Mouse (Mus musculus) neural tube, embryonic 12.5 days (tissue): ENCODE results near the gene Slc7a5. TPM values are rescaled to one million over a fixed set of nuclear protein-coding genes. Genes with fewer than 3 reads are reported as not detected.

Experiments used
- ATAC-seq: fragments of 200-750 bp; cut with Nextera tagmentation; 2 replicates; pipeline ENCODE4 v1.8.0; 2017; ENCODE audit warnings: low read depth, mild to moderate bottlenecking, moderate TSS enrichment, moderate library complexity; ENCODE audit not compliant: low FRiP score
- H3K27ac ChIP-seq: fragments of 300-500 bp; sonication (generic); 2 replicates; pipeline ENCODE4 v1.5.1; 2016
- H3K27me3 ChIP-seq: fragments of 300-500 bp; sonication (generic); replicated peaks from 2 replicates; pipeline ENCODE4 v1.6.1; 2016; ENCODE audit warnings: mild to moderate bottlenecking
- H3K36me3 ChIP-seq: fragments of 300-500 bp; sonication (generic); 2 replicates; pipeline ENCODE4 v1.6.1; 2016; ENCODE audit warnings: mild to moderate bottlenecking
- H3K4me1 ChIP-seq: fragments of 300-500 bp; sonication (generic); 2 replicates; pipeline ENCODE4 v1.6.1; 2016
- H3K4me2 ChIP-seq: fragments of 300-500 bp; sonication (generic); replicated peaks from 2 replicates; pipeline ENCODE4 v1.6.1; 2016; ENCODE audit warnings: mild to moderate bottlenecking
- H3K4me3 ChIP-seq: fragments of 300-500 bp; sonication (generic); 2 replicates; pipeline ENCODE4 v1.5.1; 2016
- H3K9ac ChIP-seq: fragments of 300-500 bp; sonication (generic); 2 replicates; pipeline ENCODE4 v1.6.1; 2016; ENCODE audit warnings: mild to moderate bottlenecking
- H3K9me3 ChIP-seq: fragments of 300-500 bp; sonication (generic); 2 replicates; pipeline ENCODE4 v1.6.1; 2016; ENCODE audit warnings: mild to moderate bottlenecking
- WGBS: fragments of 180-500 bp; shearing (Covaris S2); methylation state at CpG from one replicate; pipeline ENCODE4 v1.1.7; 2016; 5-methylcytosine and 5-hydroxymethylcytosine counted together
- polyA plus RNA-seq: library from polyadenylated mRNA; unstranded; fragments of >200 nt; fragmentation: Nextera tagmentation; extraction: Ambion mirVana; gene quantifications from 2 replicates; pipeline ENCODE4 v1.2.1, GENCODE M21; 2016

Slc7a5 gene
- polyA plus RNA-seq, 1 experiment from 2014 or later = 40.8 TPM

DNA sequence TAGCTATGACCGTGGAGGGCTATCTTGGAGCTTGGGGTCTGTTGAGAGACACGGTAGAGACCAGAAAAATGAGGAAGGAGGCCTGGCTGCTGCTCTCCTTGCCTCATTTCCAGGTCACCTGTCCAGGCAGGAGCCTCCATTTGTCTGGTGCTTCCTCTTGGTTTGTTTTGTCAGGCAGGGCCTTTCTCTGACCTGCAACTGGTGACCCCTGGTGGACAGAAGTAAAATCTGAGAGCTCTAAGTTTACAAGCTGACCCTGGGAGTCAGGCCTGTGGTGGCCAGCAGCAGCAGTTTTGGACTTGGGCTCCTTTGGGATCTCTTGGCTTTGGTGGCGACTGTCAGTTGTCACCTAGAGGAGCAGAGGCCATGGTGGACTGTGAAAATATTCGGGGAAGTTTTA, 27.0 kb upstream of the Slc7a5 start:
- Histone ChIP-seq H3K27ac (no peak overlapping the region), H3K4me3 (no peak overlapping the region), H3K9ac (no peak overlapping the region), H3K27me3 (no peaks in the 10 kb centered on the region), H3K4me1 (peaks cover 12% of the 10 kb centered on the region), H3K36me3 (no peaks in the 10 kb centered on the region), H3K4me2 (no peak overlapping the region), H3K9me3 (no peaks in the 10 kb centered on the region)
- no peak for ATAC-seq
- WGBS = 40% methylated on average over 4 of the region's 4 CpGs

DNA sequence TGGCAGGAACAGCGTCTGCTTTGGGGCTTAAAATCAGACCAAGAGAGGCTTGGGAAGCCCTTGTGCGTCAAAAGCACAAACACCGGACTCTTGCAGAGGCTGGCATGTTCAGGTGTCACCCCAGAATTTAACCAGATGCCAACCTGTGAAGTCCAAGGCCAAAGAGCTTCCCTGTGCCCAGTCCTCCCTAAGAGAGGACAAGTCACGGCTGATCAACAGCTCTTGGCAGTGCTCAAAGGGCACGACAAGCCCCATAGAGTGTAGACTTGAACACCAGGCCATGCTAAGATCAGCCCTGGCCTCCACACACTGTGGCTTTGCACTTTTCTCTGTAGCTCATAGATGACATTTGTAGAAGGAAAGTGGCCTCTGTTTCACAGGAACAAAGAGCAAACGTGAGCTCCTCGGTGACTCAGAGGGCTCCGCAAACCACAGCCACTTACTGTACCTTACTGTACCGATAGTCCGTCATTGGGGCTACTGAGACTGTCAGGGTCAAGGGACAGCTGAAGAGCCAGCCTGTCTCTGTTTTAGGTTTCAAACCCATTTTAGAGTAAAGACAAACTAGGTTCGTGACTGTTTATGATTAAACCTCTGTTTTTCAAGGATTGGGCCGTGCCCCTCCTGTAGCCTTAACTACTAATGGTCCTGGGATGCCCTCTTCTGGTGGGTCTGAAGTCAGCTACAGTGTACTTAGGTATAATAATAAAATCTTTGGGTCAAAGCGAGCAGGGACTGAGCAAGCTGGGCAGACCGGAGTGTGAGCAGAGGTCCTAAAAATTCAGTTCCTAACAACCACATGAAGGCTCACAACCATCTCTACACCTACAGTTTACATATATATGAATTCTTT, 25.4 kb upstream of the Slc7a5 start:
- no peaks in the 10 kb centered on the region for H3K9me3 ChIP-seq
- no peak for ATAC-seq
- WGBS = 87% methylated on average over 14 of the region's 14 CpGs
- no peak overlapping the region for H3K4me2 ChIP-seq
- H3K4me3 ChIP-seq = no peak overlapping the region
- no peak overlapping the region for H3K27ac ChIP-seq
- H3K27me3 ChIP-seq = no peaks in the 10 kb centered on the region
- peaks cover 12% of the 10 kb centered on the region for H3K4me1 ChIP-seq
- no peaks in the 10 kb centered on the region for H3K36me3 ChIP-seq
- no peak overlapping the region for H3K9ac ChIP-seq

DNA sequence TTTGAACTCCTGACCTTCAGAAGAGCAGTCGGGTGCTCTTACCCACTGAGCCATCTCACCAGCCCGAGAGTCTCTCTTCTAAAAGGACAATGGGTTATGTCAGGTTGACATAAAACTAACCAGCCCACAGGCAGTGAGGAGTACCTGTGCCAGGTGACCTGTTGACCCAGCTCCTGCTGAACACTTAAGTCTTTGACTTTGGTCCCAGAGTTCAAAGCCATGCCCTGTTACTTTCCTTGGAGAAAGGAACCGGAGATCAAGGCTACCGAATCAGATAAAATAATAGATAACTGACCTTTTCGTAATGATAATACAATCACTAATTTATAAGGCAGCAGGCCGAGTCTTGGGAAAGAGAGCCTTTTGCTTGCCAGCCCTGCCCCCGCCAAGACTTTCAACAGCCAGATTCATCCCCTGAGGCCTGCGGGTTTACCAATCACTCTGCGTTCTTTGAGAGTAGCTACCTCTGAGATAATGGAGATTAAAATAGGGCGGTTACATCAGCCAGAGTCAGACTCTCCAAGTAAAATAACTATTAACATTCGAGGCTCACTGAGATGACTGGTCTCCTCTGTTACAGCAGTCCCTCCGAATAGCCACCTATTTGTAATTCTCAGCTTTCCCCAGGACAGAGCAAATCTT, 24.7 kb upstream of the Slc7a5 start:
- ATAC-seq = no peak
- H3K9me3 ChIP-seq = no peaks in the 10 kb centered on the region
- no peak overlapping the region for H3K4me2 ChIP-seq
- H3K4me3 ChIP-seq = no peak overlapping the region
- H3K27ac ChIP-seq = no peak overlapping the region
- H3K9ac ChIP-seq = no peak overlapping the region
- H3K36me3 ChIP-seq = no peaks in the 10 kb centered on the region
- peaks cover 12% of the 10 kb centered on the region for H3K4me1 ChIP-seq
- no peaks in the 10 kb centered on the region for H3K27me3 ChIP-seq
- 75% methylated on average over 12 of the region's 12 CpGs for WGBS

DNA sequence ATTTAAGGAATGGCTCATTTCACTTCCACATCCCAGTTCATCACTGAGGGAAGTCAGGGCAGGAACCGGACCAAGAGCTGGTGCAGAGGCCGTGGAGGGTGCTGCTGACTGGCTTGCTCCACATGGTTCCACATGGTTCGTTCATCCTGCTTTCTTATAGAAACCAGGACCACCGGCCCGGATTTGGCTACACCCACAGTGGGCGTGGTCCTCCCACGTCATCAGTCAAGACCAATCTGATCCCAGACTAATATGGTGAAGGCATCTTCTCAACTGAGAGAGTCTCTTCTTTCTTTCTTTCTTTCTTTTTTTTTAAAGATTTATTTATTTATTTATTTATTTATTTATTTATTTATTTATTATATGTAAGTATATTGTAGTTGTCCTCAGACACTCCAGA, 24.1 kb upstream of the Slc7a5 start:
- no peak overlapping the region for H3K27ac ChIP-seq
- no peaks in the 10 kb centered on the region for H3K27me3 ChIP-seq
- 84% methylated on average over 7 of the region's 7 CpGs for WGBS
- no peak overlapping the region for H3K4me2 ChIP-seq
- no peaks in the 10 kb centered on the region for H3K36me3 ChIP-seq
- no peak overlapping the region for H3K9ac ChIP-seq
- no peak for ATAC-seq
- H3K9me3 ChIP-seq = no peaks in the 10 kb centered on the region
- H3K4me3 ChIP-seq = no peak overlapping the region
- H3K4me1 ChIP-seq = peaks cover 12% of the 10 kb centered on the region

DNA sequence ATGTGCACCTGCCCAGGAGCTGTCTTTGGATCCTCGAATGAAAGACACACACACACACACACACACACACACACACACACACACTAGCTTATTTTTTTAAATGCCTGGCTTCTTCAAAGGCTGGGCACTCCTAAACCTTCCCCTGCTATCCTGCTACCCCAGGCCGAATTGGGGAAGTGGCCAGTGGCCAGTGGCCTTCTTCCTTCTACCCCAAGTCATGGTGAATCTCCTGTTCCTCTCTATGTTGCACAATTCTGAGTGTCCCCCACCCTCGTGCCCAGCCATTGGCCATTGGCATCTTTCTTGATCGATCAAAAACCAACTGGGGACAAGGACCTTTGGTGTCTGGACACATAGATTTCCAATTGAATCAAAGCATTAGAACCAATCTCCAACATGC, 22.6 kb upstream of the Slc7a5 start:
- no peak overlapping the region for H3K4me3 ChIP-seq
- no peak overlapping the region for H3K27ac ChIP-seq
- H3K4me2 ChIP-seq = no peak overlapping the region
- no peak for ATAC-seq
- no peak overlapping the region for H3K9ac ChIP-seq
- WGBS = 78% methylated on average over 4 of the region's 4 CpGs
- no peaks in the 10 kb centered on the region for H3K27me3 ChIP-seq
- no peaks in the 10 kb centered on the region for H3K9me3 ChIP-seq
- H3K36me3 ChIP-seq = no peaks in the 10 kb centered on the region
- H3K4me1 ChIP-seq = peaks cover 8% of the 10 kb centered on the region

DNA sequence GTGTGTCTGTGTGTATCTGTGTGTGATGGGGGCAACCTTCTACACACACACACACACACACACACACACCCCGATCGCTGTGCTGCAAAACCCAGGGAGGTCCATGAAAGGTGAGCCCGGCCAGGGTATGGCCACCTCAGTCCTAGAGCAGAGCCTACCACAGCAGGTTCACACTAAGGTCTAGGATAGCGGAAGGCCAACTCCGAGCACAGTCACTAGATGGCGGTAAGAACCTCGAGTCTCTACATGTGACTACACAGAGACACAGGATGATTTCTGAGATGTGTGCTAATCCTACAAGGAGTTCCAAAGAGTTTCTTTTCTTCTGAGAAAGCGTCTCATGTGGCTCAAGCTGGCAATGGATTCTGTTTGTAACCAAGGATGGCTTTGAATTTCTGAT, 19.8 kb upstream of the Slc7a5 start:
- Histone ChIP-seq H3K36me3 (no peaks in the 10 kb centered on the region), H3K9me3 (no peaks in the 10 kb centered on the region), H3K9ac (no peak overlapping the region), H3K27me3 (no peaks in the 10 kb centered on the region), H3K4me2 (no peak overlapping the region), H3K4me3 (no peak overlapping the region), H3K27ac (no peak overlapping the region), H3K4me1 (no peaks in the 10 kb centered on the region)
- 0 out of 2 replicates have a peak, but pooled peaks have one; percentile 21 for ATAC-seq
- 52% methylated on average over 8 of the region's 8 CpGs for WGBS

DNA sequence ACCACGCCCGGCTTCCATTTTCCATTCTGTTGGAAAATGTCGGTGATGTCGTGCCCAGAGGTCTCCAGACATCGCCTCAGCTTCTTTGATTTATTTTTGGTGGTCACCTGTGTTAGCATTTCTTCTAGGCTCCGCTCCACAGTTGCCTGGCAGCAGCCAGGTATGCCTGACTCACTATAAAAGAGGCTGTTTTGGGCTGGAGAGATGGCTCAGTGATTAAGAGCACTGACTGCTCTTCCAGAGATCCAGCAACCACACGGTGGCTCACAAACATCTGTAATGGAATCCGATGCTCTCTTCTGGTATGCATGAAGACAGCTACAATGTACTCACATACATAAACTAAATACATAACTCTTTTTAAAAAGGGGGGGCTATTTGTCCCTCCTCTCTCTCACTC, 18.8 kb upstream of the Slc7a5 start:
- no peak overlapping the region for H3K4me3 ChIP-seq
- H3K4me2 ChIP-seq = no peak overlapping the region
- no peaks in the 10 kb centered on the region for H3K27me3 ChIP-seq
- H3K27ac ChIP-seq = no peak overlapping the region
- 68% methylated on average over 8 of the region's 8 CpGs for WGBS
- H3K36me3 ChIP-seq = no peaks in the 10 kb centered on the region
- no peak overlapping the region for H3K9ac ChIP-seq
- H3K9me3 ChIP-seq = no peaks in the 10 kb centered on the region
- H3K4me1 ChIP-seq = 0 out of 2 replicates have a peak, but pooled peaks cover under 1% of the 10 kb centered on the region
- ATAC-seq = no peak

DNA sequence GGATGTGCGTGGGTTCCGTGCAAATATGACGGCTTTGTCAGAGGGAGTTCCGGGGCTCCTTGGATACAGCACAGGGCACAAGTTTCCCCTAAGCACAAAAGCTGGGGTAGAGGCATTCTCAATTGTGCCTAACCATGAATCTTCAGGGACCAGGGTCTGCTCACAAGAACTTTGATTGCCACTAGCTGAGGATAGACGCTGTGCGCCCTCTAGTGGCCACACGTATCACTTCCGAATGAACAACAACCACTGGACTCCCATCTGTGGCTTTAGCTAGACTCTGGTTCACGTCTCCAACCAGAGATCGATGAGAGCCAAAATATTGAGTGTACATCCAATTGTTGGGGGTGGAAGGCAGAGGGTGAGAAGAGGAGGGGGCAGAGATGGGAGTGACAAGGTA, 18.1 kb upstream of the Slc7a5 start:
- no peak overlapping the region for H3K4me2 ChIP-seq
- 0 out of 2 replicates have a peak, but pooled peaks cover 6% of the 10 kb centered on the region for H3K4me1 ChIP-seq
- WGBS = 32% methylated on average over 10 of the region's 10 CpGs
- H3K36me3 ChIP-seq = no peaks in the 10 kb centered on the region
- no peak overlapping the region for H3K4me3 ChIP-seq
- no peak overlapping the region for H3K9ac ChIP-seq
- no peak overlapping the region for H3K27ac ChIP-seq
- no peaks in the 10 kb centered on the region for H3K27me3 ChIP-seq
- no peaks in the 10 kb centered on the region for H3K9me3 ChIP-seq
- ATAC-seq = no peak

DNA sequence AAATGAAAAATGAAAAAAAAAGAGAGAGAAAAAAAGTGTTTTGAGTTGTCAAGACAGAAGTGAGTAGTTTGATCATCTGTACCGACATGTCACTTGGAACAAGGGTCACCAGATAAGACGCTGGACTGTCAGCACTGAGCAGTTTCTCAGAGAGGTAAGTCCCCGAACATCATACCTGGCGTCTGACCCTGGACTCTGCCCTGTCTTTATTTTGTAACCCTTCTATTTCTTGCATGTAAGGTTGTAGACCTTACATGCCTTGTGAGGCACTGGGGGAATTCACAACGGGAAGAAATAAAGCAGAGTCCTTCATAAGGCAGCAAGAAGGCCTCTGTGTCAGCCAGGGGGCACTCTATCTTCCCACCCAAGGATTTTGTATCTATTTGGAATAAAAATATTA, 17.2 kb upstream of the Slc7a5 start:
- Histone ChIP-seq H3K4me2 (no peak overlapping the region), H3K27me3 (no peaks in the 10 kb centered on the region), H3K4me1 (peaks cover 11% of the 10 kb centered on the region), H3K27ac (no peak overlapping the region), H3K9me3 (no peaks in the 10 kb centered on the region), H3K36me3 (no peaks in the 10 kb centered on the region), H3K4me3 (no peak overlapping the region), H3K9ac (no peak overlapping the region)
- no peak for ATAC-seq
- WGBS = 87% methylated on average over 5 of the region's 5 CpGs

DNA sequence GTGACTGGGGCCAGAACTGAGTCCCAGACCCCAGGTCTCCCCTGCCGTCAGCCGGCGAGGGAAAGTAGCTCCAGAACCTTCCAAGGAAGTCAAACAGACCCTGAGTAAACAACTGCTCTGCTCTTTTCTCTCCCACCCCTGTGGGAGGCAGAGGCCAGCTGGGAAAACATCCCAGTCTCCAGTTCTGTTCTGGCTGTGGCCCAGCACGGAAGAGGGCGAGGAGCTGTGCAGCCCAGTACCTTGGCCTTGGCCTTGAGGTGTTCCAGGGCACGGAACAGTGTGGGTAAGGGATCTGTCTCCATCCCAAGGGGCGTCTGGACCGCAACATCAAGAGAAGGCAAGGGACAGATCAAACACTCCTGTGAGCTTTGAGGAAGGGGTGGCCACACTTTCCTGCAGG, 14.6 kb upstream of the Slc7a5 start:
- Histone ChIP-seq H3K4me1 (peaks cover 15% of the 10 kb centered on the region), H3K27ac (no peak overlapping the region), H3K4me2 (no peak overlapping the region), H3K27me3 (no peaks in the 10 kb centered on the region), H3K9me3 (no peaks in the 10 kb centered on the region), H3K9ac (no peak overlapping the region), H3K36me3 (no peaks in the 10 kb centered on the region), H3K4me3 (no peak overlapping the region)
- WGBS = 72% methylated on average over 8 of the region's 8 CpGs
- no peak for ATAC-seq

DNA sequence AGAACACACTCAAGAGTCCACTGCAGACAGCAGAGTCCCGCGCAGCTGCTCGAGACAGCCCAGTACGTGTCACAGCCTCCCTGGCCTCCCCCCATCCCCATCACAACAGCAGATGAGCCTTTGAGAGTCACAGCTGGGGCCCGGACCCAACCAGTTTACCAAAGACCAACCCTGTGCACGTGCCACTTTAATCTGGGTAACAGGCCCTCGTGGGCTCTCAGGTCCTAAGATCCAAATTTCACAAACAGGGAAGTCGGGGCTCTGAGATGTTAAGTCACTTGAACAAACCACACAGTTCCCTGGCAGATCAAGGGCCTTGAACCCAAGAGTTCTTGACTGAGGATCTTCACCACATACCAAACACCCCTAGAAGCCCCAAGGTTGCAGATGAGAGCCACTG, 14.1 kb upstream of the Slc7a5 start:
- no peak overlapping the region for H3K4me3 ChIP-seq
- ATAC-seq = no peak
- H3K9ac ChIP-seq = no peak overlapping the region
- no peaks in the 10 kb centered on the region for H3K36me3 ChIP-seq
- no peak overlapping the region for H3K27ac ChIP-seq
- H3K4me1 ChIP-seq = peaks cover 15% of the 10 kb centered on the region
- no peaks in the 10 kb centered on the region for H3K9me3 ChIP-seq
- H3K4me2 ChIP-seq = no peak overlapping the region
- whole genome bisulfite sequencing = 73% methylated on average over 8 of the region's 8 CpGs
- H3K27me3 ChIP-seq = no peaks in the 10 kb centered on the region

DNA sequence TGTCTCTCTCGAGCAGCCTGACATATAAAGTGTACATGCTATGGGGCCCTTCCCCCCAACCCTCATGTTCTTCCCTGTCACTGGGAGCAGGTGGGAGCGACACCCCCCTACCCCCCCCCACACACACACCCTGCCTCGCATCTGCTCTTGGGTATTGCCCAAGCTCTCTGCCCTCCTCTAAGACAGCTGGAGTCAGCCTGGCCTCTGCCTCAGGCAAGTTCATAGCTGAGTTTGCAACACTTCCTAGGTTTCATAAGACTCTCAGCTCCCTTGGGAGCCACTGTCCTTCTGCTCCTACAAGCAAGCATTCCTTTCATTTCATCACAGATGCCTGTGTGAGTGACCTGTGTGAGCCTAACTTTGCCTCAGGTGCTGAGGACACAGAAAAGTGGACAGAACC, 12.2 kb upstream of the Slc7a5 start:
- 44% methylated on average over 3 of the region's 3 CpGs for WGBS
- 0 out of 2 replicates have a peak, but pooled peaks have one; percentile 29 for ATAC-seq
- H3K27ac ChIP-seq = no peak overlapping the region

DNA sequence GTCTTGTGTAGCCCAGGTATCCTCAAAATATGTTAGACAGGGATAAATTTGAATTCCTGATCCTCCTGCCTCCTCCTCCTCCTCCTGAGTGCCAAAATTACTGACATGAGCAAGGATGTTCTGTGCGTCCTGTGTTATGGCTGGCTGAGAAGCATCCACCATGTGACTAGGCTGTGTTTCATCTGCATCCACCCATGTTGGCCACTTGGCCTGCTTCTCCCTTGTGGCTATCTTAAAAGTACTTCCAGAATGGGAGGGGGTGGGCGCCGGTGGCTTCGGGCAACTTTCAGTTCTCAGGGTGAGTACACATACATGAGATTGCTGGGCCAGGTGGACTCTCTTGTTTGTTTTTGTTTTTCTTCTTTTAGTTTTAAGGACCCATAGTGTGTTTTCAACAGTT, 11.7 kb upstream of the Slc7a5 start:
- Histone ChIP-seq H3K36me3 (no peaks in the 10 kb centered on the region), H3K4me3 (no peak overlapping the region), H3K27ac (no peak overlapping the region), H3K9ac (no peak overlapping the region), H3K27me3 (no peaks in the 10 kb centered on the region), H3K4me2 (no peak overlapping the region), H3K4me1 (peaks cover 15% of the 10 kb centered on the region), H3K9me3 (no peaks in the 10 kb centered on the region)
- WGBS = 66% methylated on average over 4 of the region's 4 CpGs
- ATAC-seq = no peak

More for the DNA sequence above, 12.2 kb upstream of the Slc7a5 start:
- Histone ChIP-seq H3K4me1 (peaks cover 15% of the 10 kb centered on the region), H3K4me2 (no peak overlapping the region), H3K36me3 (no peaks in the 10 kb centered on the region), H3K27me3 (no peaks in the 10 kb centered on the region), H3K9me3 (no peaks in the 10 kb centered on the region), H3K4me3 (no peak overlapping the region), H3K9ac (no peak overlapping the region)
